Mouse (Mus musculus) heart, embryonic 12.5 days (tissue): ENCODE results near the gene Poc1b. TPM values are rescaled to one million over a fixed set of nuclear protein-coding genes. Genes with fewer than 3 reads are reported as not detected.

Experiments
- ATAC-seq: fragments of 200-750 bp; cut with Nextera tagmentation; 2 replicates; pipeline ENCODE4 v1.8.0; 2017; ENCODE audit warnings: moderate TSS enrichment, moderate library complexity; ENCODE audit not compliant: insufficient number of reproducible peaks, low FRiP score
- H3K27ac ChIP-seq: fragments of 300-500 bp; sonication (generic); 2 replicates; pipeline ENCODE4 v1.5.1; 2016; ENCODE audit warnings: mild to moderate bottlenecking, moderate library complexity; ENCODE audit not compliant: poor library complexity, severe bottlenecking
- H3K27me3 ChIP-seq: fragments of 300-500 bp; sonication (generic); replicated peaks from 2 replicates; pipeline ENCODE4 v1.6.1; 2016; ENCODE audit warnings: mild to moderate bottlenecking, moderate library complexity
- H3K36me3 ChIP-seq: fragments of 300-500 bp; sonication (generic); 2 replicates; pipeline ENCODE4 v1.6.1; 2016; ENCODE audit warnings: mild to moderate bottlenecking, moderate library complexity
- H3K4me1 ChIP-seq: fragments of 300-500 bp; sonication (generic); replicated peaks from 2 replicates; pipeline ENCODE4 v1.6.1; 2016; ENCODE audit warnings: mild to moderate bottlenecking
- H3K4me2 ChIP-seq: fragments of 300-500 bp; sonication (generic); 2 replicates; pipeline ENCODE4 v1.6.1; 2016; ENCODE audit warnings: mild to moderate bottlenecking, moderate library complexity
- H3K4me3 ChIP-seq: fragments of 300-500 bp; sonication (generic); 2 replicates; pipeline ENCODE4 v1.5.1; 2016; ENCODE audit warnings: mild to moderate bottlenecking
- H3K9ac ChIP-seq: fragments of 300-500 bp; sonication (generic); 2 replicates; pipeline ENCODE4 v1.6.1; 2016; ENCODE audit warnings: mild to moderate bottlenecking, moderate library complexity
- H3K9me3 ChIP-seq: fragments of 300-500 bp; sonication (generic); replicated peaks from 2 replicates; pipeline ENCODE4 v1.6.1; 2016; ENCODE audit warnings: mild to moderate bottlenecking, moderate library complexity
- WGBS: fragments of 180-500 bp; shearing (Covaris S2); methylation state at CpG from one replicate; pipeline ENCODE4 v1.1.7; 2016; 5-methylcytosine and 5-hydroxymethylcytosine counted together
- polyA plus RNA-seq: library from polyadenylated mRNA; unstranded; fragments of >200 nt; fragmentation: Nextera tagmentation; extraction: Ambion mirVana; gene quantifications from 2 replicates; pipeline ENCODE4 v1.2.1, GENCODE M21; 2016

The Poc1b gene
- polyA plus RNA-seq, 1 experiment from 2014 or later = 11.2 TPM

GRCm38 (mm10) chr10:99176911-99177310 lies 70.1 kb downstream of the Poc1b start:
- H3K4me1 ChIP-seq = peaks cover 11% of the 10 kb centered on the region
- H3K9ac ChIP-seq = no peak overlapping the region
- WGBS = 74% methylated on average over 9 of the region's 9 CpGs
- no peak overlapping the region for H3K4me2 ChIP-seq
- no peak overlapping the region for H3K4me3 ChIP-seq
- H3K9me3 ChIP-seq = 0 out of 2 replicates have a peak, but pooled peaks cover 4% of the 10 kb centered on the region
- no peak for ATAC-seq
- no peaks in the 10 kb centered on the region for H3K27me3 ChIP-seq
- peaks cover 2% of the 10 kb centered on the region; the same call in 1 of the 2 replicates for H3K36me3 ChIP-seq
- no peak overlapping the region for H3K27ac ChIP-seq

DNA sequence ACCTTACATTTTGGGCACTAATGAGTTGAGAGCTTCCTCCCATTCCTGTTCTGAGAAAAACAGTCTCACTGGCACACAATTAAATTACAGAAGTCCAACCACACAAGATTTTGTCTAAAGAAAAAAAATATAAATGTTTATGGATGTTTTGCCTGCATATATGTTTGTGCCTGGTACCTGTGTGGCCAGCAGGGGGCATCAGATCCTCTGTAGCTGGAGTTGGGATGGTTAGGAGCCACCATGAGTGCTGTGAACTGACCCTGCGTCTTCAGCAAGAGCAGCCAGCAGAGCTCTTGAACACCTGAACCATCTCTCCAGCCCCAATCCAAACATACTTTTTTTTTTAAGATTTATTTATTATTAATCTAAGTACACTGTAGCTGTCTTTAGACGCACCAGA lies 71.3 kb downstream of the Poc1b start:
- ATAC-seq = no peak
- H3K4me3 ChIP-seq = no peak overlapping the region
- H3K36me3 ChIP-seq = peaks cover 2% of the 10 kb centered on the region; the same call in 1 of the 2 replicates
- no peaks in the 10 kb centered on the region for H3K27me3 ChIP-seq
- H3K9me3 ChIP-seq = 0 out of 2 replicates have a peak, but pooled peaks cover 4% of the 10 kb centered on the region
- no peak overlapping the region for H3K9ac ChIP-seq
- 92% methylated on average over 2 of the region's 2 CpGs for WGBS
- H3K4me1 ChIP-seq = 0 out of 2 replicates have a peak, but pooled peaks cover under 1% of the 10 kb centered on the region
- H3K4me2 ChIP-seq = no peak overlapping the region
- H3K27ac ChIP-seq = no peak overlapping the region

GRCm38 (mm10) chr10:99179122-99179521 lies 72.3 kb downstream of the Poc1b start:
- H3K9me3 ChIP-seq = 0 out of 2 replicates have a peak, but pooled peaks cover 4% of the 10 kb centered on the region
- H3K27me3 ChIP-seq = no peaks in the 10 kb centered on the region
- ATAC-seq = no peak
- no peak overlapping the region for H3K9ac ChIP-seq
- no peak overlapping the region for H3K4me2 ChIP-seq
- H3K4me1 ChIP-seq = no peaks in the 10 kb centered on the region
- 89% methylated on average over 5 of the region's 5 CpGs for WGBS
- H3K36me3 ChIP-seq = peaks cover 2% of the 10 kb centered on the region; the same call in 1 of the 2 replicates
- no peak overlapping the region for H3K4me3 ChIP-seq
- H3K27ac ChIP-seq = no peak overlapping the region

DNA sequence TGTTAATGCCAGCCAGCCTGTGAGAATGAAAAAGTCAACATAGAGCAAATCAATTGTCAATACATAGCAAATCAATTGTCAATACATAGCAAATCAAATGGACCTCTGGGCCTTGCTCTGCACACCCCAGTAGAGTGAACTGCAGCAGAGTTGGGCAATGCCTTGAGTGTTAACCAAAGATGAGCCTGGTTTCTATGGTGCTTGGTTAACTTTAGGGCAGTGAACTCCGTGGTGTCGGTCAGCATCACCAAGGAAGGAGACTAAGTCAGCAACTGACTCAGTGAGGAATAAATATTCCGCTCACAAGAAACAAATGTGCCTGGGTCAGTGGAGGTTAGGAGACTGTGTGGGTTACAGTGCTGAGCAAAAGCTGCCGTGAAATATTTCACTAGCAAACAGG lies 72.7 kb downstream of the Poc1b start:
- 91% methylated on average over 4 of the region's 4 CpGs for WGBS
- Histone ChIP-seq H3K4me3 (no peak overlapping the region), H3K4me1 (no peaks in the 10 kb centered on the region), H3K27me3 (no peaks in the 10 kb centered on the region), H3K9ac (no peak overlapping the region), H3K9me3 (0 out of 2 replicates have a peak, but pooled peaks cover 4% of the 10 kb centered on the region), H3K4me2 (no peak overlapping the region), H3K36me3 (peaks cover 2% of the 10 kb centered on the region; the same call in 1 of the 2 replicates), H3K27ac (no peak overlapping the region)
- no peak for ATAC-seq

- Histone ChIP-seq H3K9ac (no peak overlapping the region), H3K4me1 (no peaks in the 10 kb centered on the region), H3K36me3 (peaks cover 2% of the 10 kb centered on the region; the same call in 1 of the 2 replicates), H3K4me3 (no peak overlapping the region), H3K4me2 (no peak overlapping the region), H3K27me3 (no peaks in the 10 kb centered on the region), H3K9me3 (0 out of 2 replicates have a peak, but pooled peaks cover 4% of the 10 kb centered on the region), H3K27ac (no peak overlapping the region)
- no peak for ATAC-seq
- 83% methylated on average over 8 of the region's 8 CpGs for WGBS
Observed at GRCm38 (mm10) chr10:99181497-99181896, 74.7 kb downstream of the Poc1b start.

- 82% methylated on average over 5 of the region's 5 CpGs for WGBS
- H3K9me3 ChIP-seq = 0 out of 2 replicates have a peak, but pooled peaks cover 4% of the 10 kb centered on the region
- H3K9ac ChIP-seq = no peak overlapping the region
- ATAC-seq = no peak
- H3K27ac ChIP-seq = no peak overlapping the region
- H3K4me3 ChIP-seq = no peak overlapping the region
- no peak overlapping the region for H3K4me2 ChIP-seq
- H3K27me3 ChIP-seq = no peaks in the 10 kb centered on the region
- H3K36me3 ChIP-seq = peaks cover 2% of the 10 kb centered on the region; the same call in 1 of the 2 replicates
- no peaks in the 10 kb centered on the region for H3K4me1 ChIP-seq
Observed at GRCm38 (mm10) chr10:99182107-99182506, 75.3 kb downstream of the Poc1b start.

- no peak overlapping the region for H3K4me3 ChIP-seq
- no peak overlapping the region for H3K4me2 ChIP-seq
- no peak overlapping the region for H3K9ac ChIP-seq
- H3K27me3 ChIP-seq = no peaks in the 10 kb centered on the region
- H3K9me3 ChIP-seq = no peaks in the 10 kb centered on the region
- H3K27ac ChIP-seq = no peak overlapping the region
- no peaks in the 10 kb centered on the region; the same call in 1 of the 2 replicates for H3K36me3 ChIP-seq
- no peaks in the 10 kb centered on the region for H3K4me1 ChIP-seq
- 87% methylated on average over 1 of the region's 1 CpGs for WGBS
- ATAC-seq = no peak
Observed at GRCm38 (mm10) chr10:99188175-99188574, 81.3 kb downstream of the Poc1b start.

GRCm38 (mm10) chr10:99188656-99189603 lies 82.1 kb downstream of the Poc1b start:
- 80% methylated on average over 21 of the region's 21 CpGs for WGBS
- H3K4me3 ChIP-seq = no peak overlapping the region
- no peaks in the 10 kb centered on the region for H3K27me3 ChIP-seq
- no peaks in the 10 kb centered on the region for H3K4me1 ChIP-seq
- no peaks in the 10 kb centered on the region for H3K9me3 ChIP-seq
- H3K4me2 ChIP-seq = no peak overlapping the region
- H3K36me3 ChIP-seq = no peaks in the 10 kb centered on the region; the same call in 1 of the 2 replicates
- ATAC-seq = no peak
- H3K9ac ChIP-seq = no peak overlapping the region
- no peak overlapping the region for H3K27ac ChIP-seq

- no peak overlapping the region for H3K4me3 ChIP-seq
- H3K36me3 ChIP-seq = no peaks in the 10 kb centered on the region; the same call in 1 of the 2 replicates
- WGBS = 40% methylated on average over 3 of the region's 3 CpGs
- no peaks in the 10 kb centered on the region for H3K9me3 ChIP-seq
- no peak overlapping the region for H3K9ac ChIP-seq
- ATAC-seq = no peak
- H3K27me3 ChIP-seq = no peaks in the 10 kb centered on the region
- no peaks in the 10 kb centered on the region for H3K4me1 ChIP-seq
- no peak overlapping the region for H3K27ac ChIP-seq
- no peak overlapping the region for H3K4me2 ChIP-seq
Observed at GRCm38 (mm10) chr10:99190798-99191197, 84.0 kb downstream of the Poc1b start.

DNA sequence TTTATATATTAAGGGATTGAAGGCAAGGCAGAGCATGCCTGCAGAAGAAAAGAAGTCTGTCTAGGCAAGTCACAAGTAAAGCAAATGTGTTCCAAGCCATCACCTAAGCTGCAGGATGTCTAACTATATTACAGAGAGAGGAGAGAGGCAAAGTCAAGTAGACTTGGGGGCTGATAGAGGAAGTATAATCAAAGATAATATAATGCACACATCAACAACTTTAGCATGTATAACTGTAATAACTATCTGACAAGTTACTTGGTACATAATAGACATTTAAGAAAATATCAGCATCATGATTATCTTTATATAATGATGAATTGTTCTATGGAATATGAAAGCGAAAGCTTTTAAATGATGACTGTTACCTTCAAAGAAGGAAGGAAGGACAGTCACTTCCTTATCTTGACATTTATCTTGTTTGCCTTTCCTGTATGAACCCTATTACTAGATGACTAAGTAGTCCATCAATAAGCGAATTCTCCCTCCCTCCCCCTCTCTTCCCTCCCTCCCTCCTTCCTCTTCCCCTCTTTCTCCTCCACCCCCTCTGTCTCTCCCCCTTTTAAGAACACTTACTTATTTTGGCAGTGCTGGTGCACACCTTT lies 87.7 kb downstream of the Poc1b start:
- WGBS = 79% methylated on average over 2 of the region's 2 CpGs
- Histone ChIP-seq H3K4me2 (no peak overlapping the region), H3K9me3 (peaks cover 7% of the 10 kb centered on the region; the same call in 1 of the 2 replicates), H3K27me3 (no peaks in the 10 kb centered on the region), H3K27ac (no peak overlapping the region), H3K4me1 (peaks cover 7% of the 10 kb centered on the region), H3K9ac (no peak overlapping the region), H3K36me3 (no peaks in the 10 kb centered on the region; the same call in 1 of the 2 replicates), H3K4me3 (no peak overlapping the region)
- ATAC-seq = no peak

GRCm38 (mm10) chr10:99196556-99196955 lies 89.7 kb downstream of the Poc1b start:
- no peak for ATAC-seq
- H3K4me1 ChIP-seq = peaks cover 7% of the 10 kb centered on the region
- no peak overlapping the region for H3K27ac ChIP-seq
- no peak overlapping the region for H3K9ac ChIP-seq
- no peak overlapping the region for H3K4me2 ChIP-seq
- 56% methylated on average over 13 of the region's 13 CpGs for WGBS
- peaks cover 7% of the 10 kb centered on the region; the same call in 1 of the 2 replicates for H3K9me3 ChIP-seq
- H3K4me3 ChIP-seq = no peak overlapping the region
- H3K27me3 ChIP-seq = no peaks in the 10 kb centered on the region
- no peaks in the 10 kb centered on the region for H3K36me3 ChIP-seq
